Mouse (Mus musculus) thymus, adult 2 months (tissue): ENCODE data around the gene Ltbp1. TPM values are rescaled to one million over a fixed set of nuclear protein-coding genes. Genes with fewer than 3 reads are reported as not detected.

ENCODE experiments used
- DNase-seq: peaks from one replicate; pipeline ENCODE4 v3.0.0; 2021
- H3K27ac ChIP-seq: fragments of 200-500 bp; 2 replicates; pipeline ENCODE4 v1.5.1; 2012; ENCODE audit warnings: low read length, control low read depth; ENCODE audit not compliant: control insufficient read depth, insufficient read depth
- H3K27me3 ChIP-seq: fragments of 200-500 bp; 2 replicates; pipeline ENCODE4 v1.6.1; 2012; ENCODE audit warnings: mild to moderate bottlenecking, low read length, moderate library complexity, mixed read lengths; ENCODE audit not compliant: control insufficient read depth, insufficient read depth
- H3K36me3 ChIP-seq: fragments of 200-500 bp; 2 replicates; pipeline ENCODE4 v1.6.1; 2012; ENCODE audit warnings: mild to moderate bottlenecking, low read length, moderate library complexity; ENCODE audit not compliant: control insufficient read depth, insufficient read depth
- H3K4me1 ChIP-seq: fragments of 200-500 bp; replicated peaks from 2 replicates; pipeline ENCODE4 v1.6.1; 2012; ENCODE audit warnings: low read length; ENCODE audit not compliant: control insufficient read depth, insufficient read depth
- H3K4me3 ChIP-seq: fragments of 200-500 bp; 2 replicates; pipeline ENCODE4 v1.5.1; 2012; ENCODE audit warnings: mild to moderate bottlenecking, low read length, control low read depth, moderate library complexity; ENCODE audit not compliant: control insufficient read depth, insufficient read depth
- CTCF ChIP-seq: fragments of 200-500 bp; IDR thresholded peaks from 2 replicates; pipeline ENCODE4 v1.5.1; 2012; ENCODE audit warnings: mild to moderate bottlenecking, control low read depth, low read length, moderate library complexity, borderline replicate concordance; ENCODE audit not compliant: control insufficient read depth, poor library complexity, insufficient read depth; ENCODE audit errors: extremely low read depth
- POLR2A ChIP-seq: fragments of 200-500 bp; IDR thresholded peaks from 2 replicates; pipeline ENCODE4 v1.6.1; 2012; ENCODE audit warnings: mild to moderate bottlenecking, low read length, control low read depth, moderate library complexity; ENCODE audit not compliant: control insufficient read depth, poor library complexity, insufficient read depth; ENCODE audit errors: extremely low read depth
- WGBS: fragments of 180-500 bp; shearing (Covaris S2); methylation state at CpG from one replicate; pipeline ENCODE4 v1.1.7; 2018; 5-methylcytosine and 5-hydroxymethylcytosine counted together
- polyA plus RNA-seq: library from polyadenylated mRNA; depleted of rRNA; stranded (reverse); fragments of >200 nt; gene quantifications from 2 replicates; pipeline ENCODE4 v1.2.3, GENCODE M21; 2012

Gene Ltbp1
- polyA plus RNA-seq, 1 experiment: 4.0 TPM

DNA sequence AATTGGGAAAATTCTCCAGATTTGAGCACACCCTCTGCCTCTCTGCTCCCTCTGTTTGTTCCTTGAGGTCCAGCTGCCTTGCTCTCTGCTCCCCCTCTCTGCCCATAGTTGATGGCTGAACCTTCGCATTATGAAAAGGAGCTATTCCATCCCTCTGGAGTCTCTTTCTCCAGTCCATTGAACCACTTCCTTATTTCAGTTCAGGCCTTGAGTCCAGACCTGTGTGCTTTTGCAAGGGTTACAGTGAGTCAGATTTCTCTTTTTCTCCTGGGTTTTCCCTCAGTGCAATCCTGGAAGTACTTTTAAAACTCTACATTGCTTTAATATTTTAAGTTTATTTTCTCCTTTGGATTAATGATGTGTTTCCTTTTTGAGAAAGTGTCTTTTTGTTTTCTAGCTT is 236.7 kb downstream of the Ltbp1 start:
- TF ChIP-seq CTCF (no peak), POLR2A (no peak)
- Histone ChIP-seq H3K36me3 (no peaks in the 10 kb centered on the region), H3K4me1 (no peaks in the 10 kb centered on the region), H3K4me3 (no peak overlapping the region), H3K27ac (no peak overlapping the region), H3K27me3 (no peaks in the 10 kb centered on the region)
- no peak for DNase-seq
- WGBS: 97% methylated on average over 1 of the region's 1 CpGs

DNA sequence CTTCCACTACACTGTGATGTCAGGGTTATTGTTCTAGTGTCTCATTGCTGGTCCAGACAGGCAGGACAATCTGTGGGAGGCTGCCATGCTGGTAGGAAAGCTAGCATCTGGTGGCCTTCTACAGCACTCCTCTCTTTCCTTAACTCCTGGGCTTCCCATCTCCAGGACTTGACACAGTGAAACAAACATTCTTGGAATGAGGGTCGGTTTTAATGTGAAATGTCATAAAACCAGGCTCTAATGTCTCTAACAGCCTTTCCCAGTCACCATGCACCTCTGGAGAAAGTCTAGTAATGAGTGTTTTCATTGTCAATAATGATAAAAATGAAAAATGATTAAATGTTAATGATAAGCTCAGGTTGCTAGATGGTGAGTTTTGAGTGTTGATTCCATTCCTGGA is 237.9 kb downstream of the Ltbp1 start:
- 90% methylated on average over 1 of the region's 1 CpGs for WGBS
- no peak overlapping the region for H3K27ac ChIP-seq
- H3K36me3 ChIP-seq: no peaks in the 10 kb centered on the region
- no peaks in the 10 kb centered on the region for H3K27me3 ChIP-seq
- H3K4me1 ChIP-seq: no peaks in the 10 kb centered on the region
- no peak overlapping the region for H3K4me3 ChIP-seq
- no peak for DNase-seq
- TF ChIP-seq CTCF (no peak), POLR2A (no peak)

DNA sequence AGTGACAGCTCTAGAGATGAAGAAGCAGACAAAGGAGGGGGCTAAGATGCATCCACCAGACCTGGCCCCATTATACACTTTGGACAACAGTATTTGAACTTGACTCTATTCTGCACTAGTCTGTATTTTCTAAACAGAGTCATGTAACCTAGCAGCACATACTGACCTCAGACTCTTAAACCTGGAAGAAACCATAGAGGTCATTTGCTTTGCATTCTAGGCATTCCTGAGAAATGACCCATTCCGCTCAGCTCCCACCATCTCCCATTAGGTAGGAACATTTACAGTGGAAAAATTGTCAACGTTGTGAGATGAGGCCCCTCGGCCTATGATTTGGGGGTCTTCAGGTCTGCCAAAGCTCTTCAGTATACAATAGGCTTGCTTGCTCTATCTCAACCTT is 238.8 kb downstream of the Ltbp1 start:
- Histone ChIP-seq H3K4me3 (no peak overlapping the region), H3K27me3 (no peaks in the 10 kb centered on the region), H3K4me1 (no peaks in the 10 kb centered on the region), H3K27ac (no peak overlapping the region), H3K36me3 (no peaks in the 10 kb centered on the region)
- WGBS: 95% methylated on average over 3 of the region's 3 CpGs
- DNase-seq: no peak
- no peak for TF ChIP-seq CTCF
- no peak for TF ChIP-seq POLR2A

DNA sequence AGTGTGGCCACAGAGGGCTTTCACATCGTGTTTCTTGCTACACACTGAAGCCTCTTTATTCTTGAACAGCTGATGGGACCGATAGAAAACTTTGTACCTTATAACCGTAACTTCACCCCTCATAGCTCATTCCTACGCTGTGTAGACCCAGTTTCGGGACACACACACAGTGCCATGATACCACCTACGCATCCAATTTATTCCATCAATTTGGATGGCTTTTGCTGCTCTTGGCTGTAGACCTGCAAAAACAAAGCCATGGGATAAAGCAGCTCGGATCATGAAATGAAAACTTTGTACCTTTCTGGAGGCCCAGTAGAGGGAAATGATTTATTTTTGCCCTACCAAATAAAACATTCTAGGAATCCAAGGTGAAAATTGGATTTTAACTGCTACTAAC is 239.7 kb downstream of the Ltbp1 start:
- no peaks in the 10 kb centered on the region for H3K4me1 ChIP-seq
- no peaks in the 10 kb centered on the region for H3K36me3 ChIP-seq
- no peaks in the 10 kb centered on the region for H3K27me3 ChIP-seq
- DNase-seq: no peak
- H3K4me3 ChIP-seq: no peak overlapping the region
- 96% methylated on average over 7 of the region's 7 CpGs for WGBS
- TF ChIP-seq CTCF (no peak), POLR2A (no peak)
- no peak overlapping the region for H3K27ac ChIP-seq

DNA sequence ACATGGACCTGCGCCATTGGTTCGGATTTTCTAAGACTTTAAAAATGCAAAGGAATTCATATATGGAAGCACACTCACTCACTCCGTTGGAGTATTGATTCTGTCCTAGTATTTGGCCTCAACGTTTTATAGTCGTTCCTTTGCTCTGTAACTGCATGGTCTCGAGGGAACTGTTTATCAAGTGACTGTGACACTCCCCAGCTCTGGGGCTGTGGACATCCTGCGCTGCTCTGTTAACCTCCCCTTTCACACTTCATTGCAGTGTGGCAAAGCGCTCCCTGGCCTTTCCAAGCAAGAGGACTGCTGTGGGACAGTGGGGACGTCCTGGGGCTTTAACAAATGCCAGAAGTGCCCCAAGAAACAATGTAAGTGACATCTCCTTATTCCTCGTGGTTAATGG is 243.3 kb downstream of the Ltbp1 start:
- Histone ChIP-seq H3K27me3 (no peaks in the 10 kb centered on the region), H3K27ac (no peak overlapping the region), H3K36me3 (no peaks in the 10 kb centered on the region), H3K4me3 (no peak overlapping the region), H3K4me1 (no peaks in the 10 kb centered on the region)
- DNase-seq: no peak
- WGBS: 81% methylated on average over 10 of the region's 10 CpGs
- TF ChIP-seq POLR2A: no peak
- no peak for TF ChIP-seq CTCF

DNA sequence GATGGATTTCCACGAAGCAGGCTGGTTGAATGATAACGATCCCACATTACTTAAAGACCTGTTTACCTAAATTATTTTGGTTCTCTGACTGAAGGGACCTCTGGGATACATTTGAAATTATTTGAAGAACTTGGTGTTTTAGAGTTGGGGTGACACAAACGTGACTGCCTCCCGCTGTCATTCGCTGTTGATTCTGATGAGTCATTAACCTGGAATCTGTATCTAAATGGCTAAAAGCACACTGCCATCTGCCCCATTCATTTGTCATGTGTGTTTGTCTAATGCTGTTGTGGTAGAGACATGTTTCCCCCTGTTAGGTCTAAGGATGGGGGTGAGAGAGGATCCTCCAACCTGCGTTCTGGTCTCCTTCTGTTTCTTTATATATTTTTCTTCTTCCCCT is 245.2 kb downstream of the Ltbp1 start:
- Histone ChIP-seq H3K27me3 (no peaks in the 10 kb centered on the region), H3K27ac (no peak overlapping the region), H3K4me3 (no peak overlapping the region), H3K36me3 (no peaks in the 10 kb centered on the region), H3K4me1 (no peaks in the 10 kb centered on the region)
- no peak for TF ChIP-seq POLR2A
- TF ChIP-seq CTCF: no peak
- WGBS: 92% methylated on average over 6 of the region's 6 CpGs
- DNase-seq: no peak

DNA sequence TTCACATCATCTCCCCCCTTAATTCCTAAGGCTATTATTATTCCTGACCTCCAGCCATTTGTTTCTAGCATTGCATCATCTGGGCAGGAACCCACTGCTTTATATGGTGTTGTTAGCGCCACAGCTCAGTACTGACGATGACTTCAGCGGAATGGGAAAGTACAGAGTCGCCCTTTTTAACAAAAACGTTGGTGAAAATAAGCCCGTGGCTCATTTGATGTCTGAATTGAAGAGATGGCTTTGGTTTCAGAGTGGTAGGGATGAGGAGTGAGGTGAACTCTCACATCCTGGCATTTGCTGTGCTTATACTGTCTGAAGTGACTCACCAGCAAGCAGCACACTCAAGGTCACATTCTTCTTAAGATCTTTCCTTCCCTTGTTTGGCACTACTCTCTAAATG is 245.7 kb downstream of the Ltbp1 start:
- no peaks in the 10 kb centered on the region for H3K4me1 ChIP-seq
- no peaks in the 10 kb centered on the region for H3K27me3 ChIP-seq
- no peak for TF ChIP-seq POLR2A
- TF ChIP-seq CTCF: no peak
- no peak overlapping the region for H3K27ac ChIP-seq
- H3K4me3 ChIP-seq: no peak overlapping the region
- H3K36me3 ChIP-seq: no peaks in the 10 kb centered on the region
- DNase-seq: no peak
- 92% methylated on average over 6 of the region's 6 CpGs for WGBS
